Mouse (Mus musculus) small intestine, adult 2 months (tissue): ENCODE data around the gene Btbd16.

ENCODE experiments used
- CTCF ChIP-seq: fragments of 200-500 bp; IDR thresholded peaks from 2 replicates; pipeline ENCODE4 v1.5.1; 2012; ENCODE audit warnings: low read depth, mild to moderate bottlenecking, control low read depth, inconsistent platforms, low read length, moderate library complexity, mixed read lengths; ENCODE audit not compliant: insufficient replicate concordance, insufficient read length; ENCODE audit errors: extremely low read depth
- POLR2A ChIP-seq: fragments of 200-500 bp; IDR thresholded peaks from 2 replicates; pipeline ENCODE4 v1.6.1; 2012; ENCODE audit warnings: low read depth, mild to moderate bottlenecking, control low read depth, inconsistent platforms, low read length, moderate library complexity

DNA sequence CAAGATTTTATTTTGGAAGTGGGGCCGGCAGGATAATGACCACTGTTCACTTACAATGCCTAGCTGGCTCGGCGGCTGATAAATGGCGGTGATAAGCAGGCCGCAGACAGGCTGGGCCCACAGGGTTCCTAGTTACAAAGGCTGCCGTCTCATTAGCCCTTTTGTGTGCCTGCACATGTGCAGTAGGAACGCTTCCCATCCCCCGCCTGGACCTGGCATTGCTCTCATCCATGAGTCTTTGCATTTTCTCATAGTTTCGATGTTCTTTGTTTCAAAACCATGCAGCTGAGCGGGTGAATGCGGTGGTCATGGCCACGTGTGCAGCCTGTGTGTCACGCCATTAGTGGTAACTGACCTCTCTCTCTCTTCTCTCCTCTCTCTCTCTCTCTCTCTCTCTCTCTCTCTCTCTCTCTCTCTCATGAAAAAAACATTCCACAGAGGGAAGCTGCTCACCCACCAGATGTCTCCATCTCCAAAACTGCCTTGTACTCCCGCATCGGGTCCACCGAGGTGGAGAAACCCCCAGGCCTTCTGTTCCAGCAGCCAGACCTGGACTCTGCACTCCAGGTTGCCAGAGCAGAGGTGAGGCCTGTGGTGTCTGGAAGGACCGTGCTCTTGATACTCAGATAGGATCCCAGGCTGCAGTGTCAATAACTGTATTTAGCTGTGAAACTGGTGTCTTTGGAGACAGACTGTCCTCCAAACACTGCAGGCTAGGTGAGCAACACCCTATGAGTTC lies 22.9 kb upstream of the Btbd16 start:
- TF ChIP-seq CTCF = no peak
- no peak for TF ChIP-seq POLR2A
